Mouse (Mus musculus): ENCODE results near the gene Sem1.

GRCm38 (mm10) chr6:6544255-6544645 lies 34.2 kb downstream of the Sem1 start:
- no peak for TF ChIP-seq CTCF (IDR thresholded peaks at IDR 0.05; ENCODE audit: borderline replicate concordance, insufficient read depth, low read depth, low read length)
- TF ChIP-seq POLR2A (IDR thresholded peaks at IDR 0.05; ENCODE audit: borderline replicate concordance, insufficient read depth, low read length), result no peak

All from cerebellum, adult 2 months (tissue).